Mouse (Mus musculus) CH12.LX (cell line): Measurements from ENCODE around the gene Ablim1.

Experiments used
- CTCF ChIP-seq, 2 experiments: IDR thresholded peaks in 1 of 2; conservative IDR thresholded peaks in 1 of 2; 2 replicates each; pipeline ENCODE4 v1.5.1; 2011 to 2012; ENCODE audit warnings: low read depth in 2 of 2, low read length in 2 of 2, improper control_type of control experiment in 1 of 2, inconsistent platforms in 1 of 2, mild to moderate bottlenecking in 1 of 2, moderate library complexity in 1 of 2
- MAX ChIP-seq: IDR thresholded peaks from 2 replicates; pipeline ENCODE4 v1.6.1; 2011; ENCODE audit warnings: low read length, improper control_type of control experiment
- POLR2A ChIP-seq: IDR thresholded peaks from 2 replicates; pipeline ENCODE4 v1.6.1; 2011; ENCODE audit warnings: low read depth, mild to moderate bottlenecking, improper control_type of control experiment, low read length
- USF1 ChIP-seq: IDR thresholded peaks from 2 replicates; pipeline ENCODE4 v1.6.1; 2014; ENCODE audit warnings: low read depth, mild to moderate bottlenecking, inconsistent platforms, low read length, improper control_type of control experiment
- USF2 ChIP-seq: conservative IDR thresholded peaks from 2 replicates; pipeline ENCODE4 v1.6.1; 2011; ENCODE audit warnings: low read depth, low read length, improper control_type of control experiment
- ZMIZ1 ChIP-seq: IDR thresholded peaks from 2 replicates; pipeline ENCODE4 v1.6.1; 2012; ENCODE audit warnings: low read depth, mild to moderate bottlenecking, inconsistent platforms, low read length, improper control_type of control experiment
- ZNF384 ChIP-seq: IDR thresholded peaks from 2 replicates; pipeline ENCODE4 v1.6.1; 2012; ENCODE audit warnings: low read depth, low read length, improper control_type of control experiment, inconsistent platforms

DNA sequence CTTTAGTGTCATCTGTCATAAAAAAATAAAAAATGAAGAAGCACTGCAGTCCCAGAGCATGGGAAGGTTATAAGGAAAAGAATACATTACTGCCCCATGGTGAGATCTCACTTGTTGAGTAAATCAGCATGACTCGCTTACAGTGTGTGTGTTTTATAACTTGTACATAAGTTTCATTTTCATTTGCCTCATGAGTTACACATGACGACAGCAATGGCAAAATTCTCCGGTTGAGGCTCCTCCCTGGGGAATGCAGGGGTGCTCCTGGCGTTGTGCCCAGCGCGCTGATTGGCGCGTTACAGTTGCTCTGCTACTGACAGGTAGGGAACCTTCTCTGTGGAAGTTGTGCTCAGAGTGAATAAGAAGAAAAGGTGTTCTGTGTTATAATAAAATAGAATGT is 71.1 kb downstream of the Ablim1 start:
- no peak for TF ChIP-seq CTCF (conservative IDR thresholded peaks at IDR 0.05 in 1 of 2, IDR thresholded peaks at IDR 0.05 in 1 of 2; ENCODE audit: low read depth in 2 of 2, low read length in 2 of 2)
- no peak for TF ChIP-seq ZMIZ1
- no peak for TF ChIP-seq POLR2A
- TF ChIP-seq USF2: no peak
- no peak for TF ChIP-seq ZNF384
- TF ChIP-seq MAX: peak; percentile 26; the same call in 1 of the 2 replicates
- TF ChIP-seq USF1: no peak
